Mouse (Mus musculus) layer of hippocampus, adult 9-10 months (tissue): ENCODE measurements around the gene Lhfp.
A peak's percentile ranks its signal among the peaks of the same experiment; 100 is the strongest.
"Not testable (repeated sequence)": the region's sequence is repeated elsewhere in the genome, so short reads cannot be mapped to it uniquely, and the experiment has no call there.

Source experiments
- DNase-seq: peaks from one replicate; pipeline ENCODE4 v3.0.0; 2022; ENCODE audit warnings: low spot score

Lhfp gene

GRCm38 (mm10) chr3:53213746-53214271 lies 172.5 kb downstream of the Lhfp start:
- DNase-seq = no peak

GRCm38 (mm10) chr3:53214386-53214785 lies 173.1 kb downstream of the Lhfp start:
- DNase-seq = no peak

- DNase-seq = no peak
Observed at GRCm38 (mm10) chr3:53217697-53218096, 176.4 kb downstream of the Lhfp start.

GRCm38 (mm10) chr3:53221531-53222272 lies 180.4 kb downstream of the Lhfp start:
- DNase-seq = no peak

GRCm38 (mm10) chr3:53224141-53224540 lies 182.8 kb downstream of the Lhfp start:
- no peak for DNase-seq

- DNase-seq = no peak
Observed at GRCm38 (mm10) chr3:53225774-53226173, 184.4 kb downstream of the Lhfp start.

- no peak for DNase-seq
Observed at GRCm38 (mm10) chr3:53226223-53226622, 184.9 kb downstream of the Lhfp start.

- no peak for DNase-seq
Observed at GRCm38 (mm10) chr3:53227866-53228265, 186.5 kb downstream of the Lhfp start.

- DNase-seq = no peak
Observed at GRCm38 (mm10) chr3:53230562-53230961, 189.2 kb downstream of the Lhfp start.

GRCm38 (mm10) chr3:53231112-53231511 lies 189.8 kb downstream of the Lhfp start:
- DNase-seq = no peak

- not testable (repeated sequence) for DNase-seq
Observed at GRCm38 (mm10) chr3:53232411-53232810, 191.1 kb downstream of the Lhfp start.

GRCm38 (mm10) chr3:53234689-53235088 lies 193.4 kb downstream of the Lhfp start:
- no peak for DNase-seq

- no peak for DNase-seq
Observed at GRCm38 (mm10) chr3:53236471-53236870, 195.1 kb downstream of the Lhfp start.

- DNase-seq = no peak
Observed at GRCm38 (mm10) chr3:53240150-53240549, 198.8 kb downstream of the Lhfp start.

- no peak for DNase-seq
Observed at GRCm38 (mm10) chr3:53245571-53246208, 204.4 kb downstream of the Lhfp start.

- DNase-seq = peak; percentile 10
Observed at GRCm38 (mm10) chr3:53247102-53247501, 205.8 kb downstream of the Lhfp start.

GRCm38 (mm10) chr3:53248158-53248874 lies 207.0 kb downstream of the Lhfp start:
- DNase-seq = no peak

GRCm38 (mm10) chr3:53252556-53252955 lies 211.2 kb downstream of the Lhfp start:
- DNase-seq = no peak

- no peak for DNase-seq
Observed at GRCm38 (mm10) chr3:53253223-53253832, 212.0 kb downstream of the Lhfp start.

- no peak for DNase-seq
Observed at GRCm38 (mm10) chr3:53258657-53259158, 217.4 kb downstream of the Lhfp start.

GRCm38 (mm10) chr3:53266116-53266515 lies 224.8 kb downstream of the Lhfp start:
- no peak for DNase-seq

- no peak for DNase-seq
Observed at GRCm38 (mm10) chr3:53267046-53267445, 225.7 kb downstream of the Lhfp start.
